Mouse (Mus musculus) brain, embryonic 18.5 days (tissue): Measurements from ENCODE around the gene Hmgcl.

Source experiments
- DNase-seq: peaks from one replicate; pipeline ENCODE4 v3.0.0-alpha.2; 2012; ENCODE audit warnings: low read depth, low spot score

The Hmgcl gene

DNA sequence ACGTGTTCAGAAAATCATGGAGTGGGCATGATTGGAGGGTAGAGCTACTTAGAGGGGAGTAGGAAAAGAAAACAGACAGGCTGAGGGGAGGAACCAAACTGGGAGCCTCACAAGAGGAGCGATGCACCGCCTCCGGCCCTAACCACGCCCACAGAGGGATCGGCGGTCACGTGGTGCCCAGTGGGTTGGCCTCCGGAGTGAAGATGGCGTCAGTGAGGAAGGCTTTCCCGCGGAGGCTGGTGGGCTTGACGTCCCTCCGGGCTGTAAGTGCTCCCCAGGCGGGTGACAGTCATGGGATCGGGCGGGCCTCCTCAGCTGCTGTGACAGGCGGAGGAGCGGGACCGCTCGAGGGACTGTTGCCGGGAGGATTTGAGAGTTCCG, at the start of gene Hmgcl:
Hmgcl (plus strand) TSS at position 171 of the 381 bp plus-strand sequence.
- peak; percentile 84 for DNase-seq

DNA sequence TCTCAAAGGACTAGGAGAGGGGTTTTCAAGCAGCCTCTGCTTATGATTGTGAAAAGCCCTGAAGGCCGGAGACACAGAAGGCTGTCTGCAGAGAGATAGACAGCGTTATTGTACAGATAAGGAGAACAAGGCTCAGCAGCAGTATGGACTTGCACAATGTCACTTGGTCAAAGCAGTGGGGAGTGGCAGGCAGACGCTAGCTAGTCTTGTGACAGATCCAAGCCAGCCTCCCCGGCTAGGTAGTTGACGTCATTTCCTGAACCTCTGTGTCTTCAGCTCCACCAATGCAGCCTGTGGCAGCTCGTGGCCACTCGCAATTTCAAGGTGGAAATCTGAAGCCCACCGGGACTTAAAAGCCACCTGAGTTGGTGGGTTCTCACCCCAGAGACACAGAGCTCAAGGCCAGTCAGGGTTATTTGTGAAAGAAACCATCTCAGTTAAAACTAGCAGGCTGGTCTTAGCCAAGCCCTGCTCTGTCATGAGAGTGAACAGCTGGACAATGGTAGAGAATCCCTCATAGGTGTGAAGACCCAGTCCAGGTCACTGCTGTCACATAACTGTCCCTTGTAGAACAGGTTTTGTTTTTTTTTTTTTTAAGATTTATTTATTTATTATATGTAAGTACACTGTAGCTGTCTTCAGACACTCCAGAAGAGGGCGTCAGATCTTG, 47.7 kb upstream of the Hmgcl start:
- DNase-seq: no peak

DNA sequence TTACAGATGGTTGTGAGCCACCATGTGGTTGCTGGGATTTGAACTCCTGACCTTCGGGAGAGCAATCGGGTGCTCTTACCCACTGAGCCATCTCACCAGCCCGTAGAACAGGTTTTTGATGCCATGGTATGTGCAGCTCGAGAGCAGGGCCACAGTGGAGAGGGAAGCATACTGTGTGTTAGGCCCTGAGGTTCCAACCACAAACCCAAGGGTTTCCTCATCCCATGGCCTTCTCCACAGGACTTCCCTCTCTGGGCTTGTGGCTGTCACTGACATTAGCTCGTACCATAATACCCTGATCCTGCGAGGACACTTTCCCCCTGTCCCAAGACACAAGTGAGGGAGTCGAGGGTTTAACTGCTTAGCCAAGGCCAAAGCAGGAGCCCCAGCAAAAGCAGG, 47.2 kb upstream of the Hmgcl start:
- DNase-seq: no peak

DNA sequence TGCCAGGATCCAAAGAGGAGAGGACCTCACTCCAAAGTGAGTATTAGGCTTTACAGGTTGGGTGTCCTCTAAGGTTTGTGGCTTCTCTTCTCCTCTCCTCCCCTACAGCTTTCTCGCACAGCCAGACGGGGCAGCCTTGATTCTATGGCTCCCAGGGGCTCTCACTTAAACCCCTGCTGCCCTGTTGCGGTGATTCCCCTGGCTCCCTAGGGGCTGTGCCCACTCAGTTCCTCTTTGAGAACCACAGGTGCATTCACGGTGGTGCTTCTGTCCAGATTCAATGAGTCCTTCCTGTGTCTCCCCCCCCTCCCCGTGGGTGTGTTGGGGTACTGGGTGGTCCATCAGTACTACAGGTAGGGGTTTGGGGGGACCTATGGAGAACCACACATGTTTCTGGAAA, 46.2 kb upstream of the Hmgcl start:
- no peak for DNase-seq

DNA sequence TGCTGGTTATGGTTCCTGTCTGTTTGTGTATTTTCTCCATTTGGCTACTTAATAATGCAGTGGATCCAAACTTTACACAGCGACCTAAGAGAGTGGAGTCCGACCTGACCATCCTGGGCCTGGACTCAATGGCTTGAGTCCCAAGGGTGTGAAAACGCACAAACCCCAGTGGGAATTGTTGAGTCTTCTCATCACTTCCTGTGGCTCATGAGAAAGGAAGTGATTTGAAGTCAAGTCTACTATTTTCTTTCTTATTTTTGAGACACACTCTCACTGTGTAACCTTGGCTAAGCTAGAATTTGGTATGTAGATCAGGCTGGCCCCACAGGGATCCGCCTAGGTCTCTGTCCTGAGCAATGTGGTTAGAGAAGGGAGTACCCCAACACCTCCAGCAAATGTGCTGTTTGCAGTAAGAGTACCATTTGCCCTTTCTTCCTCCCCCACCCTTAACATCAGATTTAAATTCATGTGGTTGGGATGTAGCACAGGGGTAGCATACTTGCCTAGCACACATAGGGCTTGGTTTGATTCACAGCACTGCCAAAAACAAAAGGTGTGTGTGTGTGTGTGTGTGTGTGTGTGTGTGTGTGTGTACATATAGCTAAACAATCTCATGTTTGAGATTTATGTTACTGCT, 43.5 kb upstream of the Hmgcl start:
- no peak for DNase-seq

DNA sequence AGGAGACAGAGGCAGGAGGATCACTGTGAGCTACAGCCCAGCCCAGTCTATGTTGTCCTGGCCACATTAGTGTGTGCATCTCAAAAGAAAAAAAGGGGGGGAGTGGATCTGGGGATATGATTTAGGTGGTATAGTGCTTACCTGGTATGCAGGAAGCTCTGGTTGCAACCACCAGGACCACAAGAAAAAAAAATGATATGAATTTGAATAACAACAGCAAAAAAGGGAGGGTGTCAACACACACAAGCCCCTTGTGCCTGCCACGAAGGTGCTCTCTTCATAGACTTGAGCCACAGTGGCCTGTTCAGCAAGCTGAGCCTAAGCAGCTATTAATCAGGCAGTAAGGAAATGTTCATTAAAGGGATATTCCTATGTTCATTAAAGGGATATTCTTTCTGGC, 41.4 kb upstream of the Hmgcl start:
- no peak for DNase-seq

DNA sequence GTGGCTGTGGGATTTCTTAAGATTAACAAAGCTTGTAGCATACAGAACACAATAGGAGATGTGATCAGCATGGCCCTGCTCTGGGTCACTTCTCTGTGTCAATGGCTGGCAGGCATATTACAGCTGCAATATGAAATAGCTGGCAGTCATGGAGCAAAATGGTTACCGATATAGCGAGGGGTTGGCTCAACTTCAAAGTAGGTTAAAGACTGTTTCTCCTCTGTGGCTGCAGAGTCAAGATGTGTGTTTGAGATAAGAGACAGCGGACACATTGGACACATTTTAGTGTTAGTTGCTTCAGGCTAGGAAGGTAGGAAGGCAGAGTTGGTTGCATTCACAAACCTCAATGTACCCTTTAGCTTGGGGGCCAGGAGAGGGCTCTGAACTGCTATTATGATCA, 39.6 kb upstream of the Hmgcl start:
- no peak for DNase-seq

DNA sequence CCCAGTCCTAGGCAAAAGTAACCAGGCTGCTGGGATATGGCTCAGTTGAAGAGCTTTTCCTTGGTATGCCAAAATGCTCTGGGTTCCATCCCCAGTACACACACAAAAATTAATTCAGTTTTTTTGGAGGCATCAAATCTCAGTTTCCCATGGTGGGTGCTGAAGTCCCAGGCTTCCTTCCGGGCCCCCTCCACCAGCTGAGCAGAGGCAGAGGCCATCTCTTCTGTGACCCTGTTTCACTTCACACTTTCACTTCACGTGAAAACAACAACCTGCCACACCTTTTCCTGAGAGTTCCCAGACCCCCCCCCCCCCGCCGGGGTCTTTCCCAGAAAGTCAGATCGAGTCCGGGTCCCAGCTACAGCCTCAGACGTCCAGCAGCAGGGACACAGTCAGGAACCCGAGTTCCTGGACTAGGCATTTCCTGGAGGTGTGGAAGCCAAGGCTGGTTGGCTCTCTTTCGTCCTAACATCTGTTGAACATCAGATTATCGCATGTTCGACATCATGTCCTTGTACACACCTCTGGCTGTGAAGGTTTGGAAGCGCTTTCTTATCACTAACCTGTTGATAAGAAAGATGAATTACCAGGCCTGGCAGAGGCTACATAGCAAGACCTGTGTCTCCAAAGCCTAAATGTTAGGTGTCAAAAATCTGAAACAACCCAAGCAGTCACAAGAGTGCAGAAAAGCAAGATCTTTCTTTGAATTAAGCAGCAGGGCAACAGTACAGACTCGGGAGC, 36.8 kb upstream of the Hmgcl start:
- DNase-seq: no peak

DNA sequence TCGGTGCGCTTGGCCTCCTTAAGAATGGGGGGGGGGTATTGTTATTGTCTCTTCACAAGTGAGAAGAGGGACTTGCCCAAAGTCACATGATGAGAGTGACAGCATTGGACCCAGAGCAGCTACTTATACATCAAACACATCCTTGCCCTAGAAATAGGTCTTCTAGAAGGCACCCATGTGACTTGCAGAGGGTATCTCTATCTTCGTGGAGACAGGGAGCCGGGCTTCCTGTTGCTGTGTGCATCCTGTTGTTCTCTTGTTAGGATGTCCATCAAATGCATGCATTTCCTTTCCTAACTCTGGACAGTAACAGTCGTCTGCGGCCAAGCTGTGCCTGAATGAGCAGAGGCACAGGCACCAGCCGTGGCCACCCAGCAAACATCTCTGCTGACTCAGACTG, 34.7 kb upstream of the Hmgcl start:
- DNase-seq: no peak

DNA sequence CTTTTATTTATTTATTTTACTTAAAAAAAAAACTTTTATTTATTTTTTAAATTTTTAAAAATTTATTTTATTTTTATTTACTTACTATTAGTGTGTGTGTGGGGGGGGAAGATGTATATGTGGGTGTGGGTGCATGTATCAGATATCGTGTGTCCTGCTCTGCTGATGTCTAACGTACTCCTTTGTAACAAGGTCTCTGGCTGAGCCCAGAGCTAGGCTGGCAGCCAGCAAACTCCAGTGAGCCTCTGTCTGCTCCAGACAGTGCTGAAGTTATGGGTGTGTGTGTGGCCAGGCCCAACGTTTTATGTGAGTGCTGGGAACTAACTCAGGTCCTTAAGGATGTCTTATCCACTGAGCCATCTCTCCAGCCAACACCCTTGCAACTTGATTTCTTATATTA, 34.1 kb upstream of the Hmgcl start:
- DNase-seq: no peak

DNA sequence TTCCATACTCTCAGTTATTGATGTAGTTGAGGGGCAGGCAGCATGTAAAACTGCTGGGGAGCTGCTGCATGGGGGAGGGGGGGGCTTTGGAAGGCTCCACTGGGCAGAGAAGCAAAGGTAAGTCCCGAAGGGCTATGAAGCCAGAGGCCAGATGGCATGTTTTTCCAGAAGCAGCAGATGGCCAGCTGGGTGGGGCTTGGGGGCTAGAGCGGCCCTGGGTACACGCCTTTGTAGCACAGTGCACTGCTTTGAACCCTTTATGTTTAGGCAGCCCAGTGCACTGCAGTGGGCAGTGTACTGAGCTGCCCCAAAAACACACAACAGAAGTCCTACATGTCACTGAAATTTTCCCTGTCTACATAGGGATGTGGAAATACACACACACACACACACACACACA, 33.4 kb upstream of the Hmgcl start:
- no peak for DNase-seq

DNA sequence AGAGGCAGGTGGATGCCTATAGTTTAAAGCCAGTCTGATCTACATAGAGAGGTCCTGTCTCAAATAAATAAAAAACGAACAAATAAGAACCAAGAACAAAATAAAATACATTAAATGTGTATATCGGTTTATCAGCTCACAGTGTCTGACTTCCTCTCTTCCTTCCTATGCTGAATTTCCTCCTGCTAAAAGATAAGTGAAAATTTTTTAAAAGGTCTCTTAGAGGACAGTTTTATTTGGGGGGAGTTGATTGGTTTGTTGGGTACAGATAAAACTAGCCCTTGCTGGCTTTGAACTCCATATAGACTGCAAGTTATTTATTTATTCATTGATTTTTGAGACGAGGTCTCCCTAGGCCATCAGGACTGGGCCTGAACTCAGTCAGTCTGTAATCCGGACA, 32.8 kb upstream of the Hmgcl start:
- no peak for DNase-seq

DNA sequence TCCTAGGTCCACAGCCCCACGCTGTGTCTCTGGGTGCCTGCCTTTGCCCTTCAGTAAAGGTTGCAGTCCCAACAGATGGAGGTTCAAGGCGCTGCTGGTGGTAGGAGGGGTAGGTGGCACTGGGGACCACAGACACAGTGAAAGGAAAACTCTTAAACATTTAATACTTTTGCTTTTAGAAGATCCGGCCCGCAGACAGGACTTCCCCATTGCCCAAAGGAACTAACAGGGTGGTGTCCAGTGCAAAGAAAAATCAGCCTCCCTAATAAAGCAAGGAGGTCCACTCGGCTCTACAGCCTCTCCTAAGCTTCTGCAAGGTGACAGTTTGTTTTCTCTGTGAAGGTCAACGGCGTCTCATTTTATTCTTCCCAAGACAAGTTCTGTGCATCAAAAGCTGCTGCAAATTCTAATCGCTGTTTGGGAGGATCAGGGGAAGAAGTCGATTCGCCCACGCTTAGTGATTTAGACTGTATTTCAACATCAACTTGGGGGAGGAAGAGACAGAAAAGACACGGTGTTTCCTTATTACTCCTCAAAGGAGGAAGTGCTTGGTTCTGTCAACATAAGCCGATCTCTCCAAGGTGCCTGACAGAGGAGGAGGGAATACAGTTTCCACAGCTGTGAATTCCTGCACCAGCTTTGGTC, 27.5 kb upstream of the Hmgcl start:
- DNase-seq: no peak

DNA sequence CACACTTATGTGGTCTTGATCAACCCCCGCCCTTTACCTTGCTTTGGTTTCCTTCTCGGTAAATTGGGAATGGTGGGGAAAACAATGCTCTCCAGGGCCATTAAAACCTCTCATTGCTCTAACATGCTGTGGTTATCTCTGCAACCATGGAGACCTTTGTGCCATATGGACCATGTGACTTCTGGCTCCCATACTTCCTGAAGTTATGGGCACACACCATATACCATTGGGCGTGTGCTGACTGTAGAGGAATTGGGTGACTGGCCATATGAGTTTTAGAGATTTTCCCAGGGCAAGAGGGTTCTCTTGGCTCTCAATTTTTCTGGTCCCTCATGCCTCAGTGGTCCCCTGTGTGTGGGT, 27.0 kb upstream of the Hmgcl start:
- DNase-seq: no peak

DNA sequence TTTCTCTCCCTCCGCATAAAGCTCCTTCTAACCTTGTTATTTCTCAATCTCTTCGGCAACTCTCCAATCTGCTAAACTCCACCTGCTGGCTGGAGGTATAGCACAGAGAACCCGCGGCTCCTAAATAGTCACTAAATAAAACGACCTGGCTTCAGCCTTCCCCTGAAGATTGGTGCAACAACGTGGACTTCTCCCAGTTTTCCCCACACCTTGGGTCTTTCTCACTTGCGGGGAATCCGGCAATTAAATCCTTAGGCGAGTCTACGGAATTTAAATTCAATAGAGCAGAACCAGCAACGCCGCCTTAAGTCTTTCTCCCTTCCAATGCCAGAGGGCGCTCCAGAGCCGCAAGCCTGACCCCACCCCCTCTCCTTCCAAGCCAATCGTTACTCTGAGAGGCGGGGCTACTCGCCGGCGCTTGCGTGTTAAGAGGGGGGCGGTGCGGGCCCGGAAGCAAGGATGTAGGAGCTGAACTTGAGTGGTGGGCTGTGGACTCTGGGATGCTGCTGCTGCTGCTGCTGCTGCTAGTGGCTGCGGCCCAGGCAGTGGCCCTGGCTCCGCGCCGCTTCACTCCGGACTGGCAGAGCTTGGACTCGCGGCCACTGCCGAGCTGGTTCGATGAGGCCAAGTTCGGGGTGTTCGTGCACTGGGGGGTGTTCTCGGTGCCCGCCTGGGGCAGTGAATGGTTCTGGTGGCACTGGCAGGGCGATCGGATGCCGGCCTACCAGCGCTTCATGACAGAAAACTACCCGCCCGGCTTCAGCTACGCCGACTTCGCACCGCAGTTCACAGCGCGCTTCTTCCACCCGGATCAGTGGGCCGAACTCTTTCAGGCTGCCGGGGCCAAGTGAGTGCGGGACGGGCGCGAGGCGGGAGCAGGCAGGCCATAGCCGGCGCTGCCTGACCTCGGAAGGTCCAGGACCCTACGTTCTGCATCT, 25.7 kb upstream of the Hmgcl start, which contains the start of gene Fuca1:
Fuca1 (plus strand) TSS at position 432 of the 938 bp plus-strand sequence.
- peak; percentile 92 for DNase-seq

DNA sequence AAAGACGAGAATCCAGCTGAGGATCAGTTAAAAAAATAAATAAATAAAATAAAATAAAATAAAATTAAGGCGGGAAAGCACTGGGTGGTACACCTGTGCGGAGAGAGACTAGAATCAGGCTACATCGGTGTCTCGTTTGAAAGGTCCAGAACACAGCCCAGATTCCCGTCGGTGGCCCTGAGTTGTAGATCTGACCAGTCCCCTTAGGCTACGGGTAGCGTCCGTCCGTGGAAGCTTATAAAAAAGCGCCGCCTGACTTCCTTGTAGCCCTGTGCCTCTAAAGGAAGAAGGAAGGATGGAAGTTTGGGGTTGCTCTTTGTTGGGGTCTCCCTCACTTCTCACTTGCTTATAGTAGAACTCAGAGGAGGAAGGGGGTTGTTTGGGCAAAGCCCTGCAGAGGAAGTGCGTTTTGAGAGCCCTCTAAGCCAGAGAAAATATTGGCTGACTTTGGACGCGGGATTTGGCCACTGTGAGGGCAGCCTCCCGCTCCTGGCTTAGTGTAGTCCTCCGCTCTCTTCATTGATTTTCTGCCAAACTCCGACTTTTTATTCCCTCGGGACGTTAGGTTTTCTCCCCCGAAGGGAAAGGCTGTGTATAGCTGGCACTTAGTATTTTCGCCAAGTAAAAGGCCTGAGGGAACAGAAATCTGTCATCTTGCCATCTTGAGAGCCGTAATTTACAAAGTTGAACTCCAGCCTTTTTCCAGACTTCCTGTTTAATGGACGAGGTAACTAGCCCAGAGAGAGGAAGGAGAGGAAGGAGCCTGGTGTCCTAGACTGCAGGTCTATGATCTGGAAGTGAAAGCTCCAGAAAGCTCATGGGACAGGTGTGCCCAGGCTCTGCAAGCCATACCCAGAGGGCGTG, 24.8 kb upstream of the Hmgcl start:
- no peak for DNase-seq

DNA sequence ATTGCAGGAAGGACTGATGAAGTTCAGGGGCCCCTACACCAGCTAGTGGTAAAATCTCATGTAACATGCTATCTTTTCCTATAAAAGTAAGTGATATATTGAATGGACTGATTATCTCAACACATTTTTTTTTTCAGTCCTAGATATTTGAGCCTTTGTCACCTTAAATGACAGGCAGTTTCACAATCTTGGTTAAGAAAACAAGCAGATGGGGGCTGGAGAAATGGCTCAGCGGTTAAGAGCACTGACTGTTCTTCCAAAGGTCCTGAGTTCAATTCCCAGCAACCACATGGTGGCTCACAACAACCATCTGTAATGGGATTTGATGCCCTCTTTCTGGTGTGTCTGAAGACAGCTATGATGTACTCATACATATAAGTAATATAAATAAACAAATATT, 24.1 kb upstream of the Hmgcl start:
- DNase-seq: no peak

DNA sequence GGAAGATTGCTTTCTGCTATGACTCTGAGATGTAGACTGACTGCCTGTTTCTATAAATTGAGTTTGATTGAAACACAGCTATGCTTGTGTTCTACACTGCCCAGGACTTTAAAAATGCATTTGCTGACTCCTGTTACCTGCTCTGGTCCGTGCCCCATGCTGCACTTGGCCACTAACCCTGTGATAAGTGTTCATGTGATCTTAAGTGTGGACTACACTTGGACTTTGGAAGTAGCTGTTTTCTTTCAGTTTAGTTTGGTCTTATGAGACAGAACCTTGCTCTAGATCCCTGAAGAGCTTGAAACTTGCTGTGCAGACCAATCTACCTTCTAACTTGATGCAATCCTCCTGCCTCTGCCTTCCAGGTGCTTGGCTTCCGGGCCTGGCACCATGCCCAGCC, 21.8 kb upstream of the Hmgcl start:
- no peak for DNase-seq

DNA sequence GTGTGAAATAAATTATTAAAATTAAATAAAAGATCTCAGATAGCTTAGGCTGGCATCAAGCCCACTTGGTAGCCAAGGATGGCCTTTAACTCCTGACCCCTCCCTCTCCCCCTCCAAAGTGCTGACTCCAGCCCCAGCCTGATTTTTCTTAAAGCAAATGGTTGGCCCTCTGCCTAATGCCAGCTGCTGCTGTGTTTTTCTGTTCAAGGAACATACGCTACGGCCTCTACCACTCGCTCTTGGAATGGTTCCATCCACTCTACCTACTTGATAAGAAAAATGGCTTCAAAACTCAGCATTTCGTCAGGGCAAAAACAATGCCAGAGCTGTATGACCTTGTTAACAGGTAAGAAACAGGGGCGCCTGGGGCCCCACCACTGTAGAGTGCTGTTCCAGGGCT, 20.9 kb upstream of the Hmgcl start:
- DNase-seq: no peak

DNA sequence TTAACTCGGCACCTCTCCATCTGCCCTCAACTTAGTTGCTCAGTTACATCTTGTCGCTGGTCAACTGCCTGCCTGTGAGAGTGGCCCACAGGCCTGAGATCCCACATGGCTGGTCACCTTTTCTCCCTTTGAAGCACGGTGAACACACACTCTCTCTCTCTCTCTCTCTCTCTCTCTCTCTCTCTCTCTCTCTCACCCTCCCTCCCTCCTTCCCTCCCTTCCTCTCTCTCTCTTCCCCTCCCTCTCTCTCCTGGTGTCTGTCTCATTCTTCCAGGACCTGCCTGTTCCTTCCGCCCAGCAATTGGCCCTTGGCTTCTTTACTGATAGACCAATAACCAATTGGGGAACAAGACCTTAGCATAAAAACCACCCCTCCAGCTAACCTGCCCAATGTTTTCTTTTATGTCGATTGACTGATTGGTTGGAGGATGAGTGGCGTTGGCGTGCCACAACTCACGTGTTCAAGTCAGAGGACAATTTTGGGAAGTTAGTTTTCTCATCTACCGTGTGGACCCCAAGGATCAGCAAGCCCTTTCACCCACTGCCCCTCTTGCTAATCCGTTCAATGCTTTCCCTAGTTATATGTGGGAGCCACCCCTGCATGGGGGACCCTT, 19.9 kb upstream of the Hmgcl start:
- no peak for DNase-seq
